Mouse (Mus musculus) v-Abl transformed pro-B cells (cell line): Measurements from ENCODE around the gene Lsp1.

Experiments used
- in situ Hi-C, 2 experiments: fragments of 400-800 bp; cut with MboI; formaldehyde crosslinking; loops; one replicate each; pipeline ENCODE4 v1.15.1; 2025; ENCODE audit not compliant: unreplicated experiment in 2 of 2

Gene Lsp1

GRCm38 (mm10) chr7:142442908-142443420 lies 17.6 kb upstream of the Lsp1 start:
- in situ Hi-C loops: loop anchor here (5.0 kb wide), 3 partner anchors 54 to 139 kb away; partner anchors contain the start of gene Tnnt3 (in 2 of the 2)

DNA sequence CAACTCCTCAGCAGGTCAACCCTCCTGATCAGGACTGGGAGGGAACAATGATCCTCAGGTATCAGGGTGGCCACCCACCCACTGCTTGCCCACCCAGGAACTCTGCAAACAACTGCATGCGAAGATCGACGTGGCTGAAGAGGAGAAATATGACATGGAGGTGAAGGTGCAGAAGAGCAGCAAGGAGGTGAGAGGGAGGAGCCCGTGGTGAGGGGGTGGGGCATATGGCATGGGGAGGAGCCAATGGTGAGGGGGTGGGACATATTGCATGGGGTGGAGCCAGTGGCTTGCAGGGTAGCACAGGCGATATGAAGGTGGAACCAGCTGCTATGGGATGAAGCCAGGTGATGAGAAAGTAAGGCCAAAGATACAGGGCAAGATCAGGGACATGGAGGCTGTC lies 17.1 kb upstream of the Lsp1 start:
- in situ Hi-C loops: loop anchor here (5.0 kb wide), 3 partner anchors 54 to 139 kb away; partner anchors contain the start of gene Tnnt3 (in 2 of the 2)

- in situ Hi-C loops: loop anchor here (5.0 kb wide), 3 partner anchors 53 to 138 kb away; partner anchors contain the start of gene Tnnt3 (in 2 of the 2)
Measured at GRCm38 (mm10) chr7:142444171-142444570, 16.4 kb upstream of the Lsp1 start.

DNA sequence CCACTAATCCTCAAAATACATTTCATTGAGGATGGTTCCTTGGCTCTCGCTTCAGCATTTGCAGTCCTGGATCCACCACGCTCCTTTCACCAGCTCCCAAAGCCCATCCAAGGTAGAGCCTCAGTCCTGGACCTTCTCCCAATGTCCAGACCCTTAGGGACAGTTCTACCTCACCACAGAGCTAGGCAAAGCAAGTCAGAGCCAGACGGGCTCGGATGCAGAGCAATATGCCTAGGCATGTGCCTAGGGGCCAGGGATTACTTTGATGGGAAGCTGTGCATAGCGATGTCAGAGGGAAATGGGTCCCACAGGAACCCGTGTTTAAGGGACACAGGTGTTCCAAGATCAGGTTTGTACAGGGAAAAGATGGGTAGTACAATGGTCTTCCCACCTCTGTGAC lies 15.3 kb upstream of the Lsp1 start:
- in situ Hi-C loops: loop anchor here in 1 of 2 experiments (5.0 kb wide), 1 partner anchor 87 kb away; the partner anchor contains the start of gene Mrpl23

- in situ Hi-C loops: loop anchor here in 1 of 2 experiments (5.0 kb wide), 1 partner anchor 86 kb away; the partner anchor contains the start of gene Mrpl23
Measured at GRCm38 (mm10) chr7:142446264-142446663, 14.3 kb upstream of the Lsp1 start.

DNA sequence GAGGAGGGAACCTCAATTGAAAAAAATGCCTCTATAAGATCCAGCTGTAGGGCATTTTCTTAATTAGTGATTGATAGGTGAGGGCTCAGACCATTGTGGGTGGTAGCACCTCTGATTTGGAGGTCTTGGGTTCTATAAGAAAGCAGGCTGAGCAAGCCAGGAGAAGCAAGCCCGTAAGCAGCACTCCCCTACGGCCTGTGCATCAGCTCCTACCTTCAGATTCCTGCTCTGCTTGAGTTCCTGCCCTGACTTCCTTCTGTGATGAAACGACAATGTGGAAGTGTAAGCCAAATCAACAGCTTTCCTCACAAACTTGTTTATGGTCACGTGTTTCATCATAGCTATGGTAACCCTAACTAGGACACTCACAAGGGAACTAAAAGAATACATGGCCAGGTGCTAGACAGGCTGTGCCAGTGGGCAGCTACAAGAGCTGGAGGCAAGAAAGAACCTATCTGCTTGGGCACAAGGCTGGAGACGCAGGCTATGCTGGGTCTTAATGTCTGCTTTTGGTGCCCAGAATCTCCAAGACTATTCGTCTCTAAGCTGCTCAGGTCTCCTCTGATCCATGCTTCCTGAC lies 11.5 kb upstream of the Lsp1 start:
- in situ Hi-C loops: loop anchor here in 1 of 2 experiments (5.0 kb wide), 1 partner anchor 83 kb away; the partner anchor contains the start of gene Mrpl23

- in situ Hi-C loops: no loop called here
Measured at GRCm38 (mm10) chr7:142454706-142455105, 5.9 kb upstream of the Lsp1 start.

DNA sequence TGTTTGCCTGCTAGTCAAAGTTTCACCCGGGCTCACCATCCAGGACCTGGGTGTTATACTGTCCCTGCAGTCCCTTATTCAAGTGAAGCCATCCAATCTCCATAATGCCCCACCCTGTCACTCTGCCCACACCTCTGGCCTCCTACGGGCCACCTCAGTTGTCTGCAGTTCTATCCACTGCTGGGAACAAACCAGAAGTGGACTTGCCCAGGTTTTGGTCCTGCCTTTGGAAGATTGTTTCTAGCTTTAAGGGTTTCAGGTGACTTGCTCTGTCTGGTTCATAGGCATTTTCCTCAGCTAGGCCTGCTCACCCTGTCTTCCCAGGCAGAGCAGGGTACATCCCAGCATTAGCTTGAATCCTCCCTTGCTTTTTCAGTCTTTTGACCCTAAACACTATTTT lies 5.4 kb upstream of the Lsp1 start:
- in situ Hi-C loops: no loop called here

GRCm38 (mm10) chr7:142456806-142457205 lies 3.8 kb upstream of the Lsp1 start:
- in situ Hi-C loops: no loop called here

- in situ Hi-C loops: no loop called here
Measured at GRCm38 (mm10) chr7:142457227-142457811, 3.3 kb upstream of the Lsp1 start.

DNA sequence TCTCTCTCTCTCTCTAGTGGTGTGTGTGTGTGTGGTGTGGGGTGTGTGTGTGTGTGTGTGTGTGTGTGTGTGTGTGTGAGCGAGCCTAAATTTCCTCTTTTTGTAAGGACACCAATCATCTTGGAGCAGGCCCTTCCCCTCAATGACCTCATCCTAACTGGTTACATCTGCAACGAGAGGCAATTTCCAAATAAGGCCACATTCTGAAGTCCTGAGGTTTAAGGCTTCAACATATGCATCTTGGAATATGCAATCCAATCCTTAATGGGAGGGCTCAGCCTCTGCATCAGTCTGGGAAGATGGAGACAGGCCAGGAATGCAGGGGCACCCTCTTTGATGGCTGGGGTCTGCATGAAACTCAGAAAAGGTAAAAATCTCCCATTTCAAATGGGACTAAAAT lies 2.6 kb upstream of the Lsp1 start:
- in situ Hi-C loops: no loop called here

GRCm38 (mm10) chr7:142458676-142459298 lies 1.8 kb upstream of the Lsp1 start:
- in situ Hi-C loops: no loop called here

- in situ Hi-C loops: no loop called here
Measured at GRCm38 (mm10) chr7:142459299-142459691, 1.3 kb upstream of the Lsp1 start.

DNA sequence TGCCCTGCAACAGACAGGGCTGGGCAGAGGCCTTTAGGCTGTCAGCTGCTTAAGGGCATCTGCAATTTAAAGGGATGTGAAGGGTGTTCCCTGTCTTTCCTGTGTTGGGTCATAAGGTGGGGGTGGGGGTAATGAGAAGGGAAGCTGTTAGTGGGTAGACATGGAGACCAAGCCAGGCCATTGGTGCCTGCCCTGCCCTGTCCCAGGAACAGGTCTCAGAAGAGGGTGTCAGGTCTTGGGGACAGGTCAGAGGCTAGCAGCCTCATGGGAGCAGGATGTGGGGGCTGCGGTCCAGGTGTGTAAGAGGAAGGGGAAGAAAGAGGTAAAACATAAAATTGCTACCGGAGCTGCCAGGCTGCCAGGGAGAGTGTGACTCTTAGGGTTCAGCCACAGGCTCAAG lies 837 bp downstream of the Lsp1 start:
- in situ Hi-C loops: no loop called here

- in situ Hi-C loops: no loop called here
Measured at GRCm38 (mm10) chr7:142462190-142462589, 1.6 kb downstream of the Lsp1 start.

- in situ Hi-C loops: no loop called here
Measured at GRCm38 (mm10) chr7:142462594-142463078, 2.0 kb downstream of the Lsp1 start.

- in situ Hi-C loops: no loop called here
Measured at GRCm38 (mm10) chr7:142470171-142470691, 9.6 kb downstream of the Lsp1 start.

- in situ Hi-C loops: no loop called here
Measured at GRCm38 (mm10) chr7:142470808-142471413, 10.3 kb downstream of the Lsp1 start.

DNA sequence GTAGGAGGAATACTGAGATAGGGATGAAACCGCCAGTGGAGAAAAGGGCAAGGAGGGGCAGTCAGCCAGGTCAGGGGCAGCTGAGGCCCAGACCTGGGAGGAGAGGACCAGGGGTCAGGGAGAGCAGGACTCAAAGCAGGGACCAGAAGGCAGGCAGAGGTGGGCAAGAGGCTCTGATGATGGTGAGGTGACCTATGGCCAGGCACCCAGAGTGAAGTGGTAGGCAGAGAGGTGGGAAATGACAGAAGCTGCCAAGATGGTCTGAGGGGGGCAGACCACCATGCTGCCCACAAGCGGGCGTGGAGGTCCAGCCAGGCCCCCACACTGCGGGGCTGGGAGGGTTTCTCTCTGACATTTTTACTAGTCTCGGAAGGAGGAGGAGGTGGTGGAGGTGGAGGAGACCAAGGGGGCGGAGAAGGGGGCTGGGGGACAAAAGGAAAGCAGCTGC lies 10.8 kb downstream of the Lsp1 start:
- in situ Hi-C loops: no loop called here

GRCm38 (mm10) chr7:142471884-142472570 lies 11.4 kb downstream of the Lsp1 start:
- in situ Hi-C loops: no loop called here
